Mouse (Mus musculus): Measurements from ENCODE around the gene Ptpa.

The Ptpa gene

GRCm38 (mm10) chr2:30464411-30464810, 48.6 kb downstream of the Ptpa start:
- DNase-seq (ENCODE audit: low read depth), result no peak

GRCm38 (mm10) chr2:30466787-30467186, 50.9 kb downstream of the Ptpa start:
- DNase-seq (ENCODE audit: low read depth), result no peak

- DNase-seq (ENCODE audit: low read depth), result no peak
Measured at GRCm38 (mm10) chr2:30469009-30469408, 53.2 kb downstream of the Ptpa start.

GRCm38 (mm10) chr2:30469796-30470142, 53.9 kb downstream of the Ptpa start:
- DNase-seq (ENCODE audit: low read depth), result no peak

GRCm38 (mm10) chr2:30470143-30470946, 54.5 kb downstream of the Ptpa start:
- DNase-seq (ENCODE audit: low read depth), result peak; percentile 74

- DNase-seq (ENCODE audit: low read depth), result no peak
Measured at GRCm38 (mm10) chr2:30471051-30471450, 55.2 kb downstream of the Ptpa start.

DNA sequence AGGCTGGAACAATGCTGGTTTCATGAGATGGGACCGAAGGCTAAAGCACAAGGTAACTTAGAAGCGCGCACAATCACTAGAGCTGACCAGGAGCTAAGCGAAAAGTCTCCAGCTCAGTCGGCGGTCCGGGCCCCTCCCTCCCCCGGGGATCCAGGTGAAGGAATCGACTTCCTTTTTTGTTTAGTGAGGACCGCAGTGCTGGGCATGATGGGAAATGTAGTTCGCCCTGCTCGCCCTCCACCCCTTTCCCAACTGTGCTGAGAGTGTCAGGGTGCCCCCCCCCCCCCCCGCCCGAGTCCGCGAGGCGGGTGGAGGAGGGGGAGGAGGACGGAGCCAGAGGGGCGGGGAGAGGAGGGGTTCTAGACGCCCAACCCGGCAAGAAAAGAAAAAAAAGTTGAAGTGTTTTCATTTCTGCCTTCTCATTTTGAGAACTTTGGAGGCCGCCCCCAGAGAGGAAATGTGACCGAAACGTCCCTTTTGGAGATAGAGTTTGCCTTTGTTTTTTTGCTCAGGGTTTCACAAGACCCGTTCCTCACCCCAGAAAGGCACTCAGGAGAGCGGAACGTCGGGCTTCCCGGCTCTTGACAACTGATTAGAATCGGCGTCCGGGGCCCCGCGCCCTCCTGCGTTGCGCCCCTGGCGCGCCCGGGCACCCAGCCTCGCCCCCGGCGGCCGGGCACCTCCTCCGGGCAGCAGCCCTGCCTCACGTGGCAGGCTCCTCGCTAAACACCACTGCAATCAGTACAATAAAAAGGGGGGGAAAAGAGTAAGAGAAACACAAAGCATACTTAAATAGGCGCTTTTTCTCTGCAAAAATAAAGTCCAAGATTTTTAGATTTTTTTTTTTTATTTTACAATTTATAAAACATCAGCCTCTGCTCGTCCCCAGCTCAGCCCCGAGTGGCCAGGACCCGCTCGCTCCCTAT, 56.2 kb downstream of the Ptpa start:
- peak; percentile 81 for DNase-seq (ENCODE audit: low read depth)

GRCm38 (mm10) chr2:30472731-30473351, 57.0 kb downstream of the Ptpa start:
- DNase-seq (ENCODE audit: low read depth), result no peak

- no peak for DNase-seq (ENCODE audit: low read depth)
Measured at GRCm38 (mm10) chr2:30473431-30474031, 57.7 kb downstream of the Ptpa start.

DNA sequence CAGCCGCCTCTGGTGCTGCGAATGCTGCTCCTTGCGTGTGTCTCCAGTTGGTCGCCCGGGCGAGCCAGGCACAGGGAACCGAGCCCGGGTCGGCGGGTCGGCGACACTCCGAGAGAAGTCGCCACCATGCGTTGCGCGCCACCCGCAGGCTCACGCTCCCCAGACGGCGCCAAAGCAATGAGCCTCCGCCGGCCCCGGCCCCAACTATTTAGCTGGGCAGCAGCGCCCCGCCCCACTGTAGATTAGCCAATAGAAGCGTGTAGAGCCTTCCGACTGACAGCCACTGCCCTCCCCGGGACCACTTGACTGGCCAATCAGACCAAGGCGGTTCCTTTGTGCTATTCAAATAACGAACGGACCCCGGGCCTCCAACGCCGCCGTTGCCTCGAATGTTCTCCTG, 58.2 kb downstream of the Ptpa start, which contains the start of gene Ier5l:
Gene Ier5l (minus strand): TSS at position 181 of the 400 bp plus-strand sequence.
- peak; percentile 78 for DNase-seq (ENCODE audit: low read depth)

GRCm38 (mm10) chr2:30474776-30475175, 58.9 kb downstream of the Ptpa start:
- DNase-seq (ENCODE audit: low read depth), result no peak

GRCm38 (mm10) chr2:30475457-30475856, 59.6 kb downstream of the Ptpa start:
- no peak for DNase-seq (ENCODE audit: low read depth)

- no peak for DNase-seq (ENCODE audit: low read depth)
Measured at GRCm38 (mm10) chr2:30476241-30476640, 60.4 kb downstream of the Ptpa start.

DNA sequence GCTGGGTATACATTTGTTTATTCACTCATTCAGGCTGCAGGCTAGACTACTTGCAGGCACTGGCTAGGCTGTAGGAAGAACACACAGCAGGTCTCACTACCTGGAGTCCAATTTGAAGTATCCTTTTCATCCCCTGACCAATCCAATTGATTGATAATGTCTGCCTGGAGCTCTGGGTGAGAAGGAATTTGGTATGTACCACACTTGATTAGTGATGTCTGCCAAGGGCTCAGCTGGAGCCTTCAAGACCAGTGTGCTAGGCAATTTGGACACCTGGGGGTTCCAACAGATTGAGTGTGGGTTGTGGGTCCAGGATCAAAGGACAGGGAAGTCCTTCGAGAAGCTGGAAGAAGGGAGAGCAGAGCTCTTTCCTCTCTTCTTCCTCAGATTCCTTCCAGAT, 62.7 kb downstream of the Ptpa start:
- DNase-seq (ENCODE audit: low read depth), result no peak

DNA sequence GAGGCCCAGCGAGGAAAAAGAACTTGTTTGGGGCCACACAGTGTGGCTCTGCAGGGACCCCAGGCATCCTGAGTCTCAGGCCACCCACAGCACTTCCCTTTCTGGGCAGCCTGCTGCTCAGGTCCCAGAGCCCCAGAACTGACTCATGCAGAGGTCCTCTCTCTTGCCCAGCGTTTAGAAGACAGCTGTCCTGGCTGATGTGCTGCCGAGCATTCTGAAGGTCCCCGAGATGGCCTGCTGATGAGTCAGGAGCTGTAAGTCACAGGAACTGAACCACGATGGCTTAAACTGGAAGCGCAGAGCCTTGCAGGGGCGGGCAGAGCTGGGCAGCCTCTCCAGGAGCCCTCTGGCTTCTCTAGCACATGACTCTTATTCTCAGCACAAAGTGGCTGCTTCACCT, 71.8 kb downstream of the Ptpa start:
- DNase-seq (ENCODE audit: low read depth), result no peak

DNA sequence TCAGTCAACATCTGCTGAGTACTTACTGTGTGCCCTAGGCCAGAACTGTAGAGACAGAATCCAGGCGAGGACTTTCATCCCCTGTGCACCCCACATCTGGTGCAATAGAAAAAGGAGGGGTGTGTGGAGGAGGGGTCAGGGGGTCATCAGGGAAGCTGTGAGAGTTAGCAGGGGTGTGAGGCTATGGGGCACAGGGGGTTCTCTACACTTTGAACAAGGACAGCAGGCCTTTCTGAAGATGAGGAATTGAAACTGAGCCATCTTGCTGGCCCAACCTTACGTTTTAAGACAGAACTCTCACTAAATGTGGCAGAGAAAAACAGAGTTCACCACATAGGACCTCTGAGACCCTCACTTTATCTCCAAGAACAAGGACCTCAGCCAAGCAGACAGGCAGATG, 74.5 kb downstream of the Ptpa start:
- DNase-seq (ENCODE audit: low read depth), result no peak

- DNase-seq (ENCODE audit: low read depth), result no peak
Measured at GRCm38 (mm10) chr2:30495000-30495908, 79.4 kb downstream of the Ptpa start.

DNA sequence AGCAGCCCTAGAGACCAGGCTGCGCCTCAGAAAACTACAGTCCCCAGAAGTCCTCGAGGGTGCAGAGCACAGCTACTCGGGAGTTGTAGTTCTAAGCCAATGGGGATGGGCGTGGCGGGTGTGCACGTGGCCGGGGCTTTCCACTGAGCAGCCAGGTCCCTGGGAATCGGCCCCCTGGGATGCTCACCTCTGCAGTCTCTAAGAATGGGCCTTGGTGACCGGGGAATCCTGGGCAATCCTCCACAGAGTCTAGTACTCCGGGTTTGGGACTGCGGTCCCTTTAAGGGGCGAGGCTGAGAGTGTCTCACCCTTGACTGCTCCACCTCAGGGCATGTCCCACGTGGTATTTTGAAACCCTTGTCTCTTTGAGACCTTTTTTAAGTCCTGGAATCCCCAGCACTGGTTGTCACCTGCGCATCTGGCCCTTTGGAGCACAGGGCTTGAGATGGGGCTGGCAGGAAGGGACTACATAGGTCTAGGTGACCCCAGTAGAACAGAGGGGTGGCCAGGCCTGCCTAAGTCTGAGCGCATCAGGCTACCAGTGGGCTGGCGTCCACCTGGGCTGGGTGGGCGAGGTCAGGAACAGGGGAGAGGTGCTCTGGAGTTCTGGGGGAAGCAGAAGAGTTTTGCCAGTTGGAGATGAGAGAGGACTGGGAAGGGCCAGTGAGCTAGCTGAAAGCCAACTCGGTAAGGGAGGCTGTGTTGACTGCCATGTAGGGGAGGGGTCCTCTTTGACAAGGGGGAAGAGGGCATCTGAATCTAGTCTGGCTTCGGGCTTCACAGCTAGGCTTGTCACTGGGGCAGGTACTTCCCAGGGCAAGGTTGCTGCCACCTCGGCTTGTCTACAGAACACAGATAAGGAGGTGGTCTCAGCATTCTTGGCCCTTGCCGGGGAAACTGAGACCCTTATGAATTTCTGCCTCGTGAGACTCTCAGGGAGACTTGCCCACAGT, 80.3 kb downstream of the Ptpa start:
- no peak for DNase-seq (ENCODE audit: low read depth)

Measured in fibroblast of lung, adult 2 months (primary cell).